Mouse (Mus musculus): Measurements from ENCODE around the gene Syndig1. TPM values are rescaled to one million over a fixed set of nuclear protein-coding genes. Genes with fewer than 3 reads are reported as not detected.
A peak's percentile ranks its signal among the peaks of the same experiment; 100 is the strongest.

Syndig1 gene
- polyA plus RNA-seq, 1 experiment from 2014 or later: 21.0 TPM

DNA sequence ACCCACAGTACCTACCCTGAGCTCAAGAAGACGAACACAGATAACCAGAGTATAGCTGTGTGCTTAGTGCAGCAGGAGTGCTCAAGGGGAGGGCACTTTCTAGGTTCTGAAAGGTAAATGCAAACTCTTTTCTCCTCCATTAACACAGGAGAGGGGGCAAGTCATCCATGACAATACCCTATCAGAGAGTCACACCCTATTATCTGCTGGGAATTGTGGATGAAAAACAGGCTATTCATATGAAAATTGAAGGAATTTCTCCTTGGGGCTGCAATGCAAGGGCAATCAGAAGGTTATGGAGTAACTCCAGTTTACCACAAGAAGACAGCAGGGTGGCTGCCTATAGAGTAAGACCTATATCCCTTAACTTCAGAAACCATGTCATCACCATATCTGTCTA, 154.1 kb downstream of the Syndig1 start:
- Histone ChIP-seq H3K9me3 (ENCODE audit: control insufficient read depth, low read length) (no peaks in the 10 kb centered on the region), H3K27me3 (replicated peaks; ENCODE audit: control insufficient read depth, insufficient read depth, low read length) (no peaks in the 10 kb centered on the region), H3K4me3 (replicated peaks; ENCODE audit: low read length) (no peak overlapping the region)

DNA sequence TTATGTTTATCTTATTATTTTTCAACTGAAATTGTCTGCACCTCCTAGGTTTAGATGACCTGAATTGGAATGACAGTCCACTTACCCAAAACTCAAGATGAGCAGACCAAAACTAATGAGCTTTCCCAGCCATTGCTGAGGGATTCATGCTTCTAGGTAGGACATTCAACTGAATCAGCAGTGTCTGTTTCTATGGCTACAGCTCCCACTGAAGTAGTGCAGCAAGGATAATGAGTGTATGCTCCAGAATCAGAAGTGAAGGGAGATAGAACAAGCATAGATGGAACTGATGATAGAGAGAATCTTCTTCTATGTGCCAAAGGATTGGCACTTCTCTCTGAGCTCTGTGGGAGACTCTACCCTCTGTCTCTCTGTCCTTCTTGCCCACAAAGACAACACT, 158.6 kb downstream of the Syndig1 start:
- no peak overlapping the region for H3K27ac ChIP-seq (ENCODE audit: low read length)
- no peaks in the 10 kb centered on the region for H3K27me3 ChIP-seq (replicated peaks; ENCODE audit: control insufficient read depth, insufficient read depth, low read length)
- no peak for ATAC-seq
- no peaks in the 10 kb centered on the region for H3K9me3 ChIP-seq (ENCODE audit: control insufficient read depth, low read length)
- no peaks in the 10 kb centered on the region for H3K36me3 ChIP-seq (ENCODE audit: control insufficient read depth, insufficient read depth)
- no peaks in the 10 kb centered on the region for H3K4me1 ChIP-seq (replicated peaks; ENCODE audit: control insufficient read depth, insufficient read depth, low read length)
- H3K4me2 ChIP-seq (ENCODE audit: low read length): no peak overlapping the region
- no peak overlapping the region for H3K9ac ChIP-seq (replicated peaks; ENCODE audit: low read depth, low read length)
- H3K4me3 ChIP-seq (replicated peaks; ENCODE audit: low read length): no peak overlapping the region

More for the DNA sequence above, 154.1 kb downstream of the Syndig1 start:
- 88% methylated on average over 1 of the region's 1 CpGs for WGBS
- Histone ChIP-seq H3K4me2 (ENCODE audit: low read length) (no peak overlapping the region), H3K9ac (replicated peaks; ENCODE audit: low read depth, low read length) (no peak overlapping the region), H3K4me1 (replicated peaks; ENCODE audit: control insufficient read depth, insufficient read depth, low read length) (no peaks in the 10 kb centered on the region), H3K27ac (ENCODE audit: low read length) (no peak overlapping the region), H3K36me3 (ENCODE audit: control insufficient read depth, insufficient read depth) (no peaks in the 10 kb centered on the region)
- ATAC-seq: no peak

DNA sequence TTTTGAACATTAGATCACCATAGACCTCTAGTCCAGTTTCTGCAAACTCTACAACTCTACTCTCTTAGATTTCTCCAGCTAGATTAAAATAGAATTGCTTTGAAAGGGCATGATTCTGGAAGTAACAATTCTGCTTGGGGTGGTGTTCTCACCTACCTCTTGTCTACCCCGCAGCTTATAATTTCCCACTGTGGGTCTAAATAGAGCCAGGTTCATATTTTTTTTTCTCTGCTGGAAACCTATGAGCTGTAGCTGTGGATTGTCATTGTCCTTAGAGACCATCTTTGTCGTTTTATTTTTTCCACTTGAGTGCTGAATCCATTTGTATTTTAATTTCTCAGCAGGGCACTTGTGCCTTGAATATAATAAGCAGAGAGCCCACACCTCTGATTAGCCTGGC, 162.5 kb downstream of the Syndig1 start:
- WGBS: 22% methylated on average over 2 of the region's 2 CpGs
- Histone ChIP-seq H3K9me3 (ENCODE audit: control insufficient read depth, low read length) (no peaks in the 10 kb centered on the region), H3K27ac (ENCODE audit: low read length) (no peak overlapping the region), H3K4me2 (ENCODE audit: low read length) (no peak overlapping the region), H3K4me1 (replicated peaks; ENCODE audit: control insufficient read depth, insufficient read depth, low read length) (no peaks in the 10 kb centered on the region), H3K36me3 (ENCODE audit: control insufficient read depth, insufficient read depth) (no peaks in the 10 kb centered on the region), H3K27me3 (replicated peaks; ENCODE audit: control insufficient read depth, insufficient read depth, low read length) (no peaks in the 10 kb centered on the region), H3K9ac (replicated peaks; ENCODE audit: low read depth, low read length) (no peak overlapping the region), H3K4me3 (replicated peaks; ENCODE audit: low read length) (no peak overlapping the region)
- ATAC-seq: no peak

DNA sequence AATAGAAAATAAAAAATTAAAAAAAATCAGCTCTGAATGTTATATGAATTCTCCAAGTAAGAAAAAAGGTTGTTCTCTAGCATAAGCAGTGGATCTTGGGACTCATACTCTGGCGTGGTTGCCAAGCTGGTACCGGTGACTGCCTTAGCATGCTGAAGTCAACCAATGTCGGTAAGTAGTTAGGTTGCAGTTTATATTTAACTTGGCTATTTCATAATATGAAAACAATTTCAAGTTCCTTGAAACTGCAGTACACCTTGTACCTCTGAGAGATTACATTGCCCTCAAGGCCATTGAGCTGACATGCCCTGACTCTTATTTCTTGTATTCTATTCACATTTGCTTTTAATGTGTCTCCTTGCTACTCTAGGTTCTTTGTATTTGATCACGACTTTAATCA, 163.9 kb downstream of the Syndig1 start:
- no peak overlapping the region for H3K4me3 ChIP-seq (replicated peaks; ENCODE audit: low read length)

DNA sequence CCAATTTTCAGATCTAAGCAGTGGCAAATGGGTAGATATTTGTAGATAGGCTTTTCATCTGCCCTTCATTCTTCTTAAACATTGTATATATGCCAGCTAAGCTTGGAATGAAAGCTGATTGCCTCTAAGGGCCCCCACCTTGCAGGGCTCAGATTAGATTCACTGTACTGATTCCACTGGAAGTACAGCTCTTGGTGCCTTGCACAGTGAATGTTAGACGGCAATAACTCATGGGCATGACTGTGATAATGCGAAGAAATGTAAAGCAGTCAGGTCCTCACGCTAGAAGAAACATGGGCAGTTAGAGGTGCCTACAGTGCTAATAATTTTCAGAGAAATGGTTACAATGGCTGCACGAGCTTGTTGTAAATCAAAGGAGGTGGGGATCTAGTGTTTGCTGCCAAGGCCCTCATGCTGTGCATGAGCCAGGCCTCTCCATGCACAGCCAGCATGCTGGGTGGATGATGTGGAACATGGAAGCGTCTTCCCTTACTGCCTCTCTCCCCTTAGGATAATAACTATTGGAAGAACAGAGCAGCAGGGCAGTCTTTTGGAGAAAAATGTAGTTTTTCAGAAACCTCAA, 167.5 kb downstream of the Syndig1 start:
- Histone ChIP-seq H3K9me3 (ENCODE audit: control insufficient read depth, low read length) (no peaks in the 10 kb centered on the region), H3K4me3 (replicated peaks; ENCODE audit: low read length) (no peak overlapping the region), H3K9ac (replicated peaks; ENCODE audit: low read depth, low read length) (no peak overlapping the region), H3K4me2 (ENCODE audit: low read length) (no peak overlapping the region), H3K36me3 (ENCODE audit: control insufficient read depth, insufficient read depth) (no peaks in the 10 kb centered on the region), H3K27me3 (replicated peaks; ENCODE audit: control insufficient read depth, insufficient read depth, low read length) (no peaks in the 10 kb centered on the region), H3K27ac (ENCODE audit: low read length) (no peak overlapping the region), H3K4me1 (replicated peaks; ENCODE audit: control insufficient read depth, insufficient read depth, low read length) (0 out of 2 replicates have a peak, but pooled peaks cover 2% of the 10 kb centered on the region)
- WGBS: 62% methylated on average over 5 of the region's 5 CpGs
- ATAC-seq: no peak

More for the DNA sequence above, 163.9 kb downstream of the Syndig1 start:
- no peaks in the 10 kb centered on the region for H3K4me1 ChIP-seq (replicated peaks; ENCODE audit: control insufficient read depth, insufficient read depth, low read length)
- no peaks in the 10 kb centered on the region for H3K27me3 ChIP-seq (replicated peaks; ENCODE audit: control insufficient read depth, insufficient read depth, low read length)
- H3K36me3 ChIP-seq (ENCODE audit: control insufficient read depth, insufficient read depth): no peaks in the 10 kb centered on the region
- H3K4me2 ChIP-seq (ENCODE audit: low read length): no peak overlapping the region
- H3K9ac ChIP-seq (replicated peaks; ENCODE audit: low read depth, low read length): no peak overlapping the region
- WGBS: 90% methylated on average over 4 of the region's 4 CpGs
- no peak for ATAC-seq
- H3K27ac ChIP-seq (ENCODE audit: low read length): no peak overlapping the region
- no peaks in the 10 kb centered on the region for H3K9me3 ChIP-seq (ENCODE audit: control insufficient read depth, low read length)

DNA sequence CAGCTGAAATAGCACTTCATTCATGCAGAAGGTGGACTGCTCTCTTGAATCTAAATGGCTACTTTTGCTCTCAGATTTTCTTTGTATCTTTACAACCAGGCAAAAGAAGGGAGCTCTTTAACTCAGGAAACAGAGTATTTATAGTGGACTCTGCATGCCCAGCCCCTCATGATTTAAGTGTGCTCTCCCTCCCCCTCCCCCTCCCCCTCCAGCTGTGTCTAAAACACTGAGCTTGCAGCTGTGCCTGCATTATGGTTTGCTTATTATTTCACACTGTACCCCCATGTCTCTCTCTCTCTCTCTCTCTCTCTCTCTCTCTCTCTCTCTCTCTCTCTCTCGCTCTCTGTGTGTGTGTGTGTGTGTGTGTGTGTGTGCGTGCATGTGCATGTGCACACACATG, 168.6 kb downstream of the Syndig1 start:
- ATAC-seq: no peak
- no peak overlapping the region for H3K9ac ChIP-seq (replicated peaks; ENCODE audit: low read depth, low read length)
- H3K4me2 ChIP-seq (ENCODE audit: low read length): no peak overlapping the region

DNA sequence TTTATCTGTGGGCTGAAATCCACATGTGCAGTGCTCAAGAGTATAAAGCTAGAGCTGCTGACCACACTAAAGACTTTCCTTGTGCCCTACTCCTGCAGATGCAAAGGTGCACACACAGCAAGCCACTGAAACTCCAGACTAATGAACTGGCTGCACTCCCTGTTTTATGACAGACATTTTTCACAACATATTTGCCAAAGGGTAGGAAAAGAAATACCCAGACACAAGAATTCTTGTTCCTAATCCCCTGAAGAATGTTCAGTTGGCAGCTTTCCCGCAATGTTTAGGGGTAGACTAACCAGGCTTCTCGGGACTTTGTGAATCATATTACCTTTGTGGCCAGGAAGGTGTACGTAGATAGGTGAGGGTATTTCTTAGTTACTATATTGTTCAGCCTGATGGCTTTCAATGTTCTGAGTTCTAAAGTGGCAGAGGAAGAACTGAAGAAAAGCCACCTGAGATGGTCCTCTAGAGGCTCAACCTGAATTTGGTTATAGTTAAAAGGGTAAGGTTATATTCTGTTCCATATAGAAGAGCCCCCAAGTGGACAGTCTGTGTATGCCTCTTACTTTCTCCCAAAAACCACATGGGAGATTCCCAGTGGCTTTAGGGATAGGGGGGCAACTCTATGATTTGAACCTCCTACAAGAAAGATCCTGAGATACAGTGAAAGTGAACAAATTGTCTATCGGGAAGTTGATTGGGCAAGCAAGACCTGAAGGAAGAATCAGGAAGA, 169.5 kb downstream of the Syndig1 start:
- H3K4me1 ChIP-seq (replicated peaks; ENCODE audit: control insufficient read depth, insufficient read depth, low read length): 0 out of 2 replicates have a peak, but pooled peaks cover 2% of the 10 kb centered on the region
- no peaks in the 10 kb centered on the region for H3K27me3 ChIP-seq (replicated peaks; ENCODE audit: control insufficient read depth, insufficient read depth, low read length)
- no peaks in the 10 kb centered on the region for H3K9me3 ChIP-seq (ENCODE audit: control insufficient read depth, low read length)
- 56% methylated on average over 4 of the region's 4 CpGs for WGBS
- H3K36me3 ChIP-seq (ENCODE audit: control insufficient read depth, insufficient read depth): no peaks in the 10 kb centered on the region
- ATAC-seq: no peak
- no peak overlapping the region for H3K4me2 ChIP-seq (ENCODE audit: low read length)
- H3K9ac ChIP-seq (replicated peaks; ENCODE audit: low read depth, low read length): no peak overlapping the region
- no peak overlapping the region for H3K4me3 ChIP-seq (replicated peaks; ENCODE audit: low read length)
- no peak overlapping the region for H3K27ac ChIP-seq (ENCODE audit: low read length)

More for the DNA sequence above, 168.6 kb downstream of the Syndig1 start:
- Histone ChIP-seq H3K9me3 (ENCODE audit: control insufficient read depth, low read length) (no peaks in the 10 kb centered on the region), H3K36me3 (ENCODE audit: control insufficient read depth, insufficient read depth) (no peaks in the 10 kb centered on the region), H3K27me3 (replicated peaks; ENCODE audit: control insufficient read depth, insufficient read depth, low read length) (no peaks in the 10 kb centered on the region), H3K4me1 (replicated peaks; ENCODE audit: control insufficient read depth, insufficient read depth, low read length) (0 out of 2 replicates have a peak, but pooled peaks cover 2% of the 10 kb centered on the region), H3K27ac (ENCODE audit: low read length) (no peak overlapping the region), H3K4me3 (replicated peaks; ENCODE audit: low read length) (no peak overlapping the region)
- WGBS: 89% methylated on average over 2 of the region's 2 CpGs

DNA sequence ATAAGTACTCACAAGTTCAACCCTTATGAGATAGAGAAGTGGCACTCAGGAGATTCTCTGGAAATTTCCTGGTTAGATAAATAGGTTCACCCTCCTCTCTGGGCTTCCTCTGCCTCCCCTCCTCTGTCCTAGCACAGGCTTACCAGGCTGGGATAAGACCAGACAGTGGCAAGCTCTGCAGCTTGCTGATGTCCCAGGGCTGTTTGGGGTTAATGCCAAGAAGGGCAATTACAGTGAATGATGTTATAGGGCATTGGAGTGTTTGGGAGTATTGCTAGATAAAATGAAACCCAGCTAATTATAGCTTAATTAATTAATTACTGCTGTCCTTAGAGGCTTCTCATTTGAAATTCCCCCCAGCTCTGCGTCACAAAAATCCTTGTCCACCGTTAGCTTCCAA, 171.6 kb downstream of the Syndig1 start:
- 0 out of 2 replicates have a peak, but pooled peaks have one; percentile 47 for ATAC-seq
- H3K27me3 ChIP-seq (replicated peaks; ENCODE audit: control insufficient read depth, insufficient read depth, low read length): no peaks in the 10 kb centered on the region
- no peak overlapping the region for H3K27ac ChIP-seq (ENCODE audit: low read length)
- H3K4me2 ChIP-seq (ENCODE audit: low read length): no peak overlapping the region
- H3K9ac ChIP-seq (replicated peaks; ENCODE audit: low read depth, low read length): no peak overlapping the region
- H3K9me3 ChIP-seq (ENCODE audit: control insufficient read depth, low read length): no peaks in the 10 kb centered on the region
- 0 out of 2 replicates have a peak, but pooled peaks cover 2% of the 10 kb centered on the region for H3K4me1 ChIP-seq (replicated peaks; ENCODE audit: control insufficient read depth, insufficient read depth, low read length)
- WGBS: 27% methylated on average over 2 of the region's 2 CpGs
- no peak overlapping the region for H3K4me3 ChIP-seq (replicated peaks; ENCODE audit: low read length)
- no peaks in the 10 kb centered on the region for H3K36me3 ChIP-seq (ENCODE audit: control insufficient read depth, insufficient read depth)

DNA sequence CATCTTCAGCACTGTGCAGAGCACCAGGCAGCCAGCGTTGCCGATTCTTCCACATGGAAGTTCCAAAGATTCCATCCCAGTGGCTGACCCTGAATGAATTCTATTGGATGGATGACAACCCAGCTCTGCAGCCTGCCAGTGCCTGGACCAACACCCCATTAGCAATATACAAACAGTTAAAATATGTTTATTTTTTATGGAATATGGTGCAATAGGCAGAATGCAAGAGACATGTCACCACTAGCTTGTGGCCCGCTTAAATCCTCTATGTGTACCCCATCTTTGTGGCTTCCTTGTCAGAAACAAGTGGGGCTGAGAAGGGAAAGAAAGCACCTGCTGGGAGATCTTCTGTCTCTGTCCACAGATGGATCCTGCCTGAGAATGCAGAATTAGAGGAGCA, 174.5 kb downstream of the Syndig1 start:
- no peak for ATAC-seq
- Histone ChIP-seq H3K4me3 (replicated peaks; ENCODE audit: low read length) (no peak overlapping the region), H3K9me3 (ENCODE audit: control insufficient read depth, low read length) (no peaks in the 10 kb centered on the region), H3K4me1 (replicated peaks; ENCODE audit: control insufficient read depth, insufficient read depth, low read length) (peaks cover 3% of the 10 kb centered on the region; the same call in 1 of the 2 replicates), H3K27ac (ENCODE audit: low read length) (no peak overlapping the region), H3K36me3 (ENCODE audit: control insufficient read depth, insufficient read depth) (no peaks in the 10 kb centered on the region), H3K9ac (replicated peaks; ENCODE audit: low read depth, low read length) (no peak overlapping the region), H3K27me3 (replicated peaks; ENCODE audit: control insufficient read depth, insufficient read depth, low read length) (no peaks in the 10 kb centered on the region), H3K4me2 (ENCODE audit: low read length) (no peak overlapping the region)
- 91% methylated on average over 3 of the region's 3 CpGs for WGBS
